Mouse (Mus musculus): ENCODE measurements around the gene Zmynd10. TPM values are rescaled to one million over a fixed set of nuclear protein-coding genes. Genes with fewer than 3 reads are reported as not detected.

Gene Zmynd10
- total and polyA plus RNA-seq, 3 experiments = 1.1 to 6.2 TPM; not detected in 1

DNA sequence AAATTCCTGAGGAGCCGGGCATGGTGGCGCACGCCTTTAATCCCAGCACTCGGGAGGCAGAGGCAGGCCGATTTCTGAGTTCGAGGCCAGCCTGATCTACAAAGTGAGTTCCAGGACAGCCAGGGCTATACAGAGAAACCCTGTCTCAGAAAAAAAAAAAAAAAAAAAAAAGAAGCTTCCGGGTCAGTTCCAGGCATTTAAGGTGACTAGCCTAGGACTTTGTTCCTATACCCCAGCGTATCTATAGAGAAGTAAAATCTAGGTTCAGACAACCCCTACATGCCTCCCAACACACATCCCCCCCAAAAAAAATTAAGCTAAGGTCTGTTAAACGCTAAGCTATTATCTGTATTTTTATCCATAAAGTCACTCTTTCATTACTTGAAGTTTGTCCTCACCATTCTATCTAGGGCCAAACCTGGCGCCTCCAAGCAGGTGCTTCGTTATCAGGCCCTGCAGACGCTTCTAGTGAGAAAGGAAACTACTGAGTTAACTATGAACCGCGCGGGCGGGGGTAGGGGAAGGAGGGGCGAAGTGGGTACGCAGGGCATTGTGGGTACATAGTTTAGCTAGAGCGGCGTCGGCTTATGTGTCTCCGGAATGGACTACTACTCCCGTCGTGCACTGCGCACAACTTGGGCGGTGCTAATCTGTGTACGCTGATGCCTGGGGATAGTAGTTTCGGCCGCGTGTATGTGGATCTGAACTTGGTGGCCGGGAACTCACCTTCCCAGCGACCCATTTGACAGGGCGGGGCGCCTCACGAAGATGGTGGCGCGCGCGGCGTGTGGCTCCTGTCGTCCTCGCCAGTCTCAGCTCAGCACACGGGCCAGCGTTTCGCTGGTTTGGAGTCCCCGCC lies 40.1 kb downstream of the Zmynd10 start, which contains the start of gene Ifrd2:
Gene Ifrd2, plus strand, starts transcription at position 669 of the 859 bp plus-strand sequence.
- no peak for TF ChIP-seq CTCF (IDR thresholded peaks at IDR 0.05; ENCODE audit: low read depth, low read length)
- TF ChIP-seq GATA2 (IDR thresholded peaks at IDR 0.05; ENCODE audit: borderline replicate concordance, low read depth, low read length) = no peak
- TF ChIP-seq TAL1 (conservative IDR thresholded peaks at IDR 0.05; ENCODE audit: low read depth, low read length) = peak; percentile 84
- TF ChIP-seq POLR2AphosphoS5 (IDR thresholded peaks at IDR 0.05; ENCODE audit: insufficient replicate concordance, low read depth, low read length) = no peak
- H3K36me3 ChIP-seq (replicated peaks) = peaks cover 74% of the 10 kb centered on the region
- ATAC-seq (ENCODE audit: extremely low read depth, insufficient number of reproducible peaks, low FRiP score, poor library complexity, severe bottlenecking) (peak; percentile 81), DNase-seq (ENCODE audit: low spot score) (peak; percentile 76)
- no peaks in the 10 kb centered on the region for H3K27me3 ChIP-seq (ENCODE audit: insufficient read depth, low read length)
- peaks cover 84% of the 10 kb centered on the region for H3K4me1 ChIP-seq (ENCODE audit: insufficient read depth, low read depth, low read length)
- H3K4me3 ChIP-seq (ENCODE audit: low read depth, low read length) = peak within 1 kb of the TSS; percentile 80
- H3K9me3 ChIP-seq (replicated peaks) = no peaks in the 10 kb centered on the region

DNA sequence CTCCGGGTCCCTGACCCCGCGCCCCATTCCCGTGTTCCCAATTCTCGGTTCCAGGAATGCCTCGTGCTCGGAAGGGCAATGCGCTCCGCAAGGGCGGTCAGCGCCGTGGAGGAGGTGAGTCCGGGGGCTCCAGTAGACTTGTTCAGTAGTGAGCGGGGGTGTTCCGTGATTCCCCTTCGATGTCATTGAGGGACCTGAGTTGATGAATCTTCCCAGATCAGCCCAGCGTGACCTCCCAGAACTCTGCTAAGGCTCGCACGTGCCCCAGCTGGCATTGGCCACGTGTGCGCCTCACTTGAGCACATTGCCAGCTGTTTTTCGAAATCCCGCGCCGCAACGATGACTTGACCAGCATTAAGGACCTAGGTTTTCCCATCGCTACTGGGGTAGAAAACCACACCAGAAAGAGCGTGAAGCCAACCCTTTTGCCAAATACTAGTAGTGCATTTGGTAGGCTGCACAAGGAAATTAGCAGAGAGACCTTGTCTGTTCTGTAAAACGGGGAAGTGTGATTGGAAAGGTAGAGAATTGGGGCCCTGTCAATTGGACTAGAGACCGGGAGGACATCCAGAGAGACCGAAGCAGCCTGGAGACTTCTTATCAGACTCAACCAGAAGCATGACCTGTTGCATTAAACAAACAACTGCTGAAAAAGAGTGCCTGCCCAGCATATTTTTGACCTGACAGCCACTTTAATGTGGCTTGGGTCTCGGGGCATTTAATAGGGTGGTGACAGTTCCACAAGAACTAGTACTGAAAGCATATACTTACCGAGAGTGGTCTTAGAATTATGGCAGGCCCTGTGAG lies 40.9 kb downstream of the Zmynd10 start:
- H3K4me3 ChIP-seq (ENCODE audit: low read depth, low read length) = peak overlapping the region; percentile 80
- no peaks in the 10 kb centered on the region for H3K27me3 ChIP-seq (ENCODE audit: insufficient read depth, low read length)
- ATAC-seq (ENCODE audit: extremely low read depth, insufficient number of reproducible peaks, low FRiP score, poor library complexity, severe bottlenecking) = no peak
- peaks cover 81% of the 10 kb centered on the region for H3K4me1 ChIP-seq (ENCODE audit: insufficient read depth, low read depth, low read length)
- no peaks in the 10 kb centered on the region for H3K9me3 ChIP-seq (replicated peaks)
- H3K36me3 ChIP-seq (replicated peaks) = peaks cover 74% of the 10 kb centered on the region
- TF ChIP-seq GATA2 (IDR thresholded peaks at IDR 0.05; ENCODE audit: borderline replicate concordance, low read depth, low read length) (no peak), TAL1 (conservative IDR thresholded peaks at IDR 0.05; ENCODE audit: low read depth, low read length) (peak; percentile 64)
- no peak for DNase-seq (ENCODE audit: low spot score)

GRCm38 (mm10) chr9:107590058-107590772 lies 43.1 kb downstream of the Zmynd10 start:
- no peaks in the 10 kb centered on the region for H3K9me3 ChIP-seq (replicated peaks)
- peak overlapping the region; percentile 80 for H3K4me3 ChIP-seq (ENCODE audit: low read depth, low read length)
- H3K4me1 ChIP-seq (ENCODE audit: insufficient read depth, low read depth, low read length) = peaks cover 73% of the 10 kb centered on the region
- DNase-seq (ENCODE audit: low spot score) (peak; percentile 82), ATAC-seq (ENCODE audit: extremely low read depth, insufficient number of reproducible peaks, low FRiP score, poor library complexity, severe bottlenecking) (0 out of 2 replicates have a peak, but pooled peaks have one; percentile 32)
- H3K27me3 ChIP-seq (ENCODE audit: insufficient read depth, low read length) = no peaks in the 10 kb centered on the region; the same call in 1 of the 2 replicates
- TF ChIP-seq GATA1 (IDR thresholded peaks at IDR 0.05; ENCODE audit: borderline replicate concordance, low read length) (no peak), GATA2 (IDR thresholded peaks at IDR 0.05; ENCODE audit: borderline replicate concordance, low read depth, low read length) (no peak), POLR2AphosphoS5 (IDR thresholded peaks at IDR 0.05; ENCODE audit: insufficient replicate concordance, low read depth, low read length) (no peak), CTCF (IDR thresholded peaks at IDR 0.05; ENCODE audit: low read depth, low read length) (no peak), TAL1 (conservative IDR thresholded peaks at IDR 0.05; ENCODE audit: low read depth, low read length) (no peak)
- peaks cover 74% of the 10 kb centered on the region for H3K36me3 ChIP-seq (replicated peaks)

DNA sequence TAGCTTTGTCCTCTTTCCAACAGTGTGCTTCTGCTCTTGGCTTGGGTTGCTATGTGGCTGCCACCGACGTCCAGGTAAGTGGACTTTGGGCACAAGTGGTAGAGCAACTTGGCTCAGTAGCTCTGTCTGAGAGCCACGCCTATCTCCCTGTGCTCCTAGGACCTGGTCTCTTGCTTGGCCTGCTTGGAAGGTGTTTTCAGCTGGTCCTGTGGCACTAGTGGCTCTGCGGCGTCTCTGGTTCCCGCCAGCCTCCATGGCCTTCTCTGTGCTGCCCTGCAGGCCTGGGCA lies 43.6 kb downstream of the Zmynd10 start:
- Histone ChIP-seq H3K4me1 (ENCODE audit: insufficient read depth, low read depth, low read length) (peaks cover 68% of the 10 kb centered on the region), H3K27me3 (ENCODE audit: insufficient read depth, low read length) (no peaks in the 10 kb centered on the region; the same call in 1 of the 2 replicates), H3K36me3 (replicated peaks) (peaks cover 75% of the 10 kb centered on the region), H3K4me3 (ENCODE audit: low read depth, low read length) (peak overlapping the region; percentile 80; the same call in 1 of the 2 replicates), H3K9me3 (replicated peaks) (no peaks in the 10 kb centered on the region)
- ATAC-seq (ENCODE audit: extremely low read depth, insufficient number of reproducible peaks, low FRiP score, poor library complexity, severe bottlenecking) (no peak), DNase-seq (ENCODE audit: low spot score) (no peak)
- TF ChIP-seq CTCF (IDR thresholded peaks at IDR 0.05; ENCODE audit: low read depth, low read length) (no peak), GATA2 (IDR thresholded peaks at IDR 0.05; ENCODE audit: borderline replicate concordance, low read depth, low read length) (no peak), POLR2AphosphoS5 (IDR thresholded peaks at IDR 0.05; ENCODE audit: insufficient replicate concordance, low read depth, low read length) (no peak), TAL1 (conservative IDR thresholded peaks at IDR 0.05; ENCODE audit: low read depth, low read length) (no peak), GATA1 (IDR thresholded peaks at IDR 0.05; ENCODE audit: borderline replicate concordance, low read length) (no peak)

DNA sequence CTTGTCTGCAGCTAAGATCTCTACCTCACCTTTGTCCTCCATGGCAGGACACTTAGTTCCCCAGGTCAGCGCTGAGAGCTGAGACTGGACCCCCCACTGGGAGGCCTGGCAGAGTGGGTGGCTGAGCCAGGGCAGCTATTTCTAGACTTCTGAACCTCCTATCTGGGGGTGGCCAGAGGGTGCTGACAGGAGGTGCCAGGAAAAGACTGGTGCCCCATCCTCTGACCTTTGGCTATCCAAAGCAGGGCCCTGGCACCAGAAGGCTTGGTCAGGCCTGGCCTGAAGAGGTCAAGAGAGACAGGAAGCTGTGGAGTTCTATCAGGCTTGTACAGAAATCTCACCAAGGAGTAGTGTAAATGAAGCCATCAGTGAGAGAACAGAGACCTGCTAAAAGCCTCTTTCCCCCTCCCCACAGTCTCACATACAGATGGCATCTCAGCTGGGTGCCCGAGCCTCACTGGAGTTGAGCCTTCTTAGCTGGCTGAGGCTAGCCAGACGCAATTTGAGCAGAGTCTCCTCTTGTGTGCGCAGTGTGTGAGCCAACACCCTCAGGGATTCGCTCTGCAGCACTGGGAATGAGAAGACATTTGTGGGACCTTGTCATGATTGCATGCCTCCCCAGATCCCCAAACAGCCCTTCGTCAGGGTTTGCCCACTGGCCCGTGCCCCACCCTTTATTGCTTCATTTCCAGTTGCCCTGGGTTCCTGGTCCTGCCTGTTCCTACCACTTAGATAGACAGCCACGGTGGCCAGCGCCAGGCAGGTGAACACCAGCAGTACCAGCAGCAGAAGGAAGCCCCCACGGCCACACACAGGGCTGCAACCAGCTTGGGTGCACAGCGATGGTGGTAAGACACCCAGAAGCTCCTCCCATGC lies 46.2 kb downstream of the Zmynd10 start:
- H3K4me3 ChIP-seq (ENCODE audit: low read depth, low read length) = no peak overlapping the region
- H3K27me3 ChIP-seq (ENCODE audit: insufficient read depth, low read length) = peaks cover 8% of the 10 kb centered on the region
- ATAC-seq (ENCODE audit: extremely low read depth, insufficient number of reproducible peaks, low FRiP score, poor library complexity, severe bottlenecking) (no peak), DNase-seq (ENCODE audit: low spot score) (no peak)
- no peaks in the 10 kb centered on the region for H3K9me3 ChIP-seq (replicated peaks)
- peaks cover 78% of the 10 kb centered on the region for H3K36me3 ChIP-seq (replicated peaks)
- H3K4me1 ChIP-seq (ENCODE audit: insufficient read depth, low read depth, low read length) = peaks cover 60% of the 10 kb centered on the region
- no peak for TF ChIP-seq GATA1 (IDR thresholded peaks at IDR 0.05; ENCODE audit: borderline replicate concordance, low read length)
- TF ChIP-seq POLR2AphosphoS5 (IDR thresholded peaks at IDR 0.05; ENCODE audit: insufficient replicate concordance, low read depth, low read length) = no peak
- no peak for TF ChIP-seq GATA2 (IDR thresholded peaks at IDR 0.05; ENCODE audit: borderline replicate concordance, low read depth, low read length)
- TF ChIP-seq CTCF (IDR thresholded peaks at IDR 0.05; ENCODE audit: low read depth, low read length) = no peak
- no peak for TF ChIP-seq TAL1 (conservative IDR thresholded peaks at IDR 0.05; ENCODE audit: low read depth, low read length)
